Mouse (Mus musculus) embryonic facial prominence, embryonic 14.5 days (tissue): ENCODE measurements around the gene Ttll5. TPM values are rescaled to one million over a fixed set of nuclear protein-coding genes. Genes with fewer than 3 reads are reported as not detected.

Experiments
- ATAC-seq: fragments of 200-750 bp; cut with Nextera tagmentation; 2 replicates; pipeline ENCODE4 v1.8.0; 2017; ENCODE audit warnings: low read depth, moderate number of reproducible peaks, moderate TSS enrichment
- DNase-seq: peaks from one replicate; pipeline ENCODE4 v3.0.0-alpha.2; 2015; ENCODE audit warnings: low spot score
- H3K27ac ChIP-seq: fragments of 300-500 bp; sonication (generic); replicated peaks from 2 replicates; pipeline ENCODE4 v1.5.1; 2014; ENCODE audit warnings: low read depth, mild to moderate bottlenecking, low read length, moderate library complexity
- H3K27me3 ChIP-seq: fragments of 300-500 bp; sonication (generic); replicated peaks from 2 replicates; pipeline ENCODE4 v1.6.1; 2014; ENCODE audit warnings: low read length; ENCODE audit not compliant: control insufficient read depth, insufficient read depth
- H3K36me3 ChIP-seq: fragments of 300-500 bp; sonication (generic); 2 replicates; pipeline ENCODE4 v1.6.1; 2014; ENCODE audit warnings: low read length, mixed read lengths; ENCODE audit not compliant: control insufficient read depth, insufficient read depth
- H3K4me1 ChIP-seq: fragments of 300-500 bp; sonication (generic); 2 replicates; pipeline ENCODE4 v1.6.1; 2014; ENCODE audit warnings: antibody characterized with exemption, low read length; ENCODE audit not compliant: control insufficient read depth, insufficient read depth
- H3K4me2 ChIP-seq: fragments of 300-500 bp; sonication (generic); 2 replicates; pipeline ENCODE4 v1.6.1; 2014; ENCODE audit warnings: low read depth, mild to moderate bottlenecking, low read length, moderate library complexity, mixed read lengths
- H3K4me3 ChIP-seq: fragments of 300-500 bp; sonication (generic); 2 replicates; pipeline ENCODE4 v1.5.1; 2014; ENCODE audit warnings: low read depth, mild to moderate bottlenecking, low read length
- H3K9ac ChIP-seq: fragments of 300-500 bp; sonication (generic); 2 replicates; pipeline ENCODE4 v1.6.1; 2014; ENCODE audit warnings: low read depth, mild to moderate bottlenecking, low read length, moderate library complexity, mixed read lengths
- H3K9me3 ChIP-seq: fragments of 300-500 bp; sonication (generic); 2 replicates; pipeline ENCODE4 v1.6.1; 2016; ENCODE audit warnings: low read length; ENCODE audit not compliant: control insufficient read depth
- WGBS: fragments of 180-500 bp; shearing (Covaris S2); extraction: QIAGEN DNeasy Blood & Tissue Kit; methylation state at CpG from one replicate; pipeline ENCODE4 v1.1.7; 2014; 5-methylcytosine and 5-hydroxymethylcytosine counted together
- polyA plus RNA-seq: library from polyadenylated mRNA; unstranded; fragments of >200 nt; fragmentation: Nextera tagmentation; extraction: Ambion mirVana; gene quantifications from 2 replicates; pipeline ENCODE4 v1.2.1, GENCODE M21; 2014

The Ttll5 gene
- polyA plus RNA-seq, 1 experiment from 2014 or later, result 12.4 TPM

- Histone ChIP-seq H3K27ac (no peak overlapping the region), H3K4me2 (no peak overlapping the region), H3K9me3 (no peaks in the 10 kb centered on the region), H3K4me3 (no peak overlapping the region), H3K4me1 (peaks cover 2% of the 10 kb centered on the region), H3K36me3 (peaks cover 8% of the 10 kb centered on the region; the same call in 1 of the 2 replicates), H3K27me3 (no peaks in the 10 kb centered on the region), H3K9ac (no peak overlapping the region)
- WGBS, result 82% methylated on average over 13 of the region's 13 CpGs
- ATAC-seq, result no peak
- DNase-seq, result no peak
These were observed 88.4 kb downstream of the Ttll5 start for GRCm38 (mm10) chr12:85912712-85913504.

- WGBS, result 54% methylated on average over 4 of the region's 4 CpGs
- DNase-seq, result no peak
These were observed 102.4 kb downstream of the Ttll5 start for GRCm38 (mm10) chr12:85926897-85927296.

GRCm38 (mm10) chr12:85928513-85928912 is 104.1 kb downstream of the Ttll5 start:
- no peak for DNase-seq
- Histone ChIP-seq H3K4me3 (no peak overlapping the region), H3K9ac (no peak overlapping the region), H3K4me1 (peaks cover 3% of the 10 kb centered on the region; the same call in 1 of the 2 replicates), H3K27me3 (no peaks in the 10 kb centered on the region), H3K27ac (peak overlapping the region; percentile 68; the same call in 1 of the 2 replicates), H3K4me2 (no peak overlapping the region), H3K9me3 (peaks cover 5% of the 10 kb centered on the region), H3K36me3 (peaks cover 22% of the 10 kb centered on the region)
- ATAC-seq, result no peak
- WGBS, result 71% methylated on average over 10 of the region's 10 CpGs

More at GRCm38 (mm10) chr12:85926897-85927296, 102.4 kb downstream of the Ttll5 start:
- Histone ChIP-seq H3K9ac (no peak overlapping the region), H3K9me3 (no peaks in the 10 kb centered on the region), H3K4me2 (no peak overlapping the region), H3K27ac (no peak overlapping the region), H3K4me3 (no peak overlapping the region), H3K36me3 (peaks cover 9% of the 10 kb centered on the region; the same call in 1 of the 2 replicates), H3K4me1 (peaks cover 3% of the 10 kb centered on the region; the same call in 1 of the 2 replicates), H3K27me3 (no peaks in the 10 kb centered on the region)
- ATAC-seq, result no peak

GRCm38 (mm10) chr12:85929711-85930110 is 105.3 kb downstream of the Ttll5 start:
- peaks cover 9% of the 10 kb centered on the region for H3K9me3 ChIP-seq
- peaks cover 32% of the 10 kb centered on the region for H3K36me3 ChIP-seq
- WGBS, result 44% methylated on average over 4 of the region's 4 CpGs
- H3K9ac ChIP-seq, result no peak overlapping the region
- DNase-seq (no peak), ATAC-seq (no peak)
- no peak overlapping the region for H3K4me2 ChIP-seq
- no peaks in the 10 kb centered on the region for H3K27me3 ChIP-seq
- H3K4me1 ChIP-seq, result peaks cover 3% of the 10 kb centered on the region; the same call in 1 of the 2 replicates
- H3K4me3 ChIP-seq, result no peak overlapping the region
- peak overlapping the region; percentile 68 for H3K27ac ChIP-seq

- ATAC-seq (no peak), DNase-seq (no peak)
- Histone ChIP-seq H3K27me3 (no peaks in the 10 kb centered on the region), H3K36me3 (peaks cover 32% of the 10 kb centered on the region), H3K4me2 (no peak overlapping the region), H3K4me3 (no peak overlapping the region), H3K9me3 (peaks cover 9% of the 10 kb centered on the region), H3K9ac (no peak overlapping the region), H3K4me1 (peaks cover 3% of the 10 kb centered on the region; the same call in 1 of the 2 replicates), H3K27ac (no peak overlapping the region)
- WGBS, result 90% methylated on average over 3 of the region's 3 CpGs
These were observed 106.3 kb downstream of the Ttll5 start for GRCm38 (mm10) chr12:85930713-85931112.

GRCm38 (mm10) chr12:85933241-85933640 is 108.8 kb downstream of the Ttll5 start:
- H3K9me3 ChIP-seq, result peaks cover 9% of the 10 kb centered on the region
- peaks cover 3% of the 10 kb centered on the region; the same call in 1 of the 2 replicates for H3K4me1 ChIP-seq
- ATAC-seq, result no peak
- H3K27ac ChIP-seq, result no peak overlapping the region
- peaks cover 26% of the 10 kb centered on the region for H3K36me3 ChIP-seq
- H3K9ac ChIP-seq, result no peak overlapping the region
- no peak for DNase-seq
- no peak overlapping the region for H3K4me2 ChIP-seq
- 87% methylated on average over 10 of the region's 10 CpGs for WGBS
- H3K27me3 ChIP-seq, result no peaks in the 10 kb centered on the region
- H3K4me3 ChIP-seq, result no peak overlapping the region

GRCm38 (mm10) chr12:85937384-85937783 is 112.9 kb downstream of the Ttll5 start:
- ATAC-seq (no peak), DNase-seq (no peak)
- H3K4me1 ChIP-seq, result no peaks in the 10 kb centered on the region
- H3K27me3 ChIP-seq, result no peaks in the 10 kb centered on the region
- no peak overlapping the region for H3K4me3 ChIP-seq
- H3K36me3 ChIP-seq, result peaks cover 21% of the 10 kb centered on the region
- no peak overlapping the region for H3K27ac ChIP-seq
- peaks cover 12% of the 10 kb centered on the region for H3K9me3 ChIP-seq
- WGBS, result 85% methylated on average over 5 of the region's 5 CpGs
- no peak overlapping the region for H3K4me2 ChIP-seq
- no peak overlapping the region for H3K9ac ChIP-seq

- DNase-seq (peak; percentile 62), ATAC-seq (peak; percentile 53)
- Histone ChIP-seq H3K9ac (no peak overlapping the region), H3K36me3 (no peaks in the 10 kb centered on the region), H3K4me1 (no peaks in the 10 kb centered on the region), H3K27me3 (no peaks in the 10 kb centered on the region), H3K4me3 (no peak overlapping the region), H3K27ac (no peak overlapping the region), H3K9me3 (0 out of 2 replicates have a peak, but pooled peaks cover 3% of the 10 kb centered on the region), H3K4me2 (no peak overlapping the region)
- WGBS, result 39% methylated on average over 10 of the region's 10 CpGs
These were observed 119.0 kb downstream of the Ttll5 start for GRCm38 (mm10) chr12:85943456-85943855.
